8 mouse cellular contexts compared by ENCODE assay signal in the genomic region with DNA sequence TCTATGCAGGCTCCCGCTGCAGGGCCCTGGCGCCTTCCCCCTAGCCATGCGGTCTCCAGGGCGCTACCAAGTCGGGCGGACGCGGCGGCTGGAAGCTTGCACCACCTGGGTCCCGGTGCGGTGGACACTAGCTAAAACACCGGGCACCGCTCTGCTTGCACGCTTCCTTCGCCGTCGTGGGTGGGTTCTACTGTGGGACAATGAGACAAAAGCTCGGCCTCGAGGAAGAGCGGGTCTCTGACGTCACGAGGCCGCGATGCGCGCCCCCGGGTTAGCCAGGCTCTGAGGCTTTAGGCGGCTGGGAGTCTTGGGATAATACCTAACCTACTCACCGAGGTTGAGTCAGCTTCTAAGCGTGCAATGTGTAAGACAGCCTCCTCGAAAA. TPM values are rescaled to one million over a fixed set of nuclear protein-coding genes. Genes with fewer than 3 reads are reported as not detected.
DNase-seq lines count a peak whose midpoint lies in the region; ATAC-seq lines count a peak whose summit lies in the region.

No protein-coding gene starts in this region.

- no peaks in the 10 kb centered on the region for H3K36me3 ChIP-seq in embryonic facial prominence, embryonic 10.5 days (replicated peaks)
- no peaks in the 10 kb centered on the region for H3K36me3 ChIP-seq in heart, embryonic 15.5 days
- H3K36me3 ChIP-seq in liver, embryonic 15.5 days (replicated peaks), result 0 out of 2 replicates have a peak, but pooled peaks cover 3% of the 10 kb centered on the region
- no peaks in the 10 kb centered on the region for H3K36me3 ChIP-seq in neural tube, embryonic 12.5 days

- peaks cover 29% of the 10 kb centered on the region for H3K4me1 ChIP-seq in embryonic facial prominence, embryonic 10.5 days
- H3K4me1 ChIP-seq in heart, embryonic 15.5 days (replicated peaks), result peaks cover 11% of the 10 kb centered on the region
- H3K4me1 ChIP-seq in liver, embryonic 15.5 days (replicated peaks), result peaks cover 47% of the 10 kb centered on the region
- peaks cover 8% of the 10 kb centered on the region for H3K4me1 ChIP-seq in neural tube, embryonic 12.5 days

- H3K9me3 ChIP-seq in embryonic facial prominence, embryonic 10.5 days, result no peaks in the 10 kb centered on the region
- no peaks in the 10 kb centered on the region for H3K9me3 ChIP-seq in heart, embryonic 15.5 days (replicated peaks)
- H3K9me3 ChIP-seq in liver, embryonic 15.5 days (replicated peaks), result no peaks in the 10 kb centered on the region
- no peaks in the 10 kb centered on the region for H3K9me3 ChIP-seq in neural tube, embryonic 12.5 days

- peak overlapping the region; percentile 96 for H3K9ac ChIP-seq in heart, embryonic 15.5 days
- peak overlapping the region; percentile 96 for H3K9ac ChIP-seq in liver, embryonic 15.5 days
- peak overlapping the region; percentile 90 for H3K9ac ChIP-seq in neural tube, embryonic 12.5 days

- under 1% methylated on average over 31 of the region's 31 CpGs for WGBS in embryonic facial prominence, embryonic 10.5 days
- WGBS in heart, embryonic 15.5 days, result 1% methylated on average over 31 of the region's 31 CpGs
- WGBS in liver, embryonic 15.5 days (ENCODE audit: insufficient replicate concordance), result 1% methylated on average over 31 of the region's 31 CpGs
- under 1% methylated on average over 31 of the region's 31 CpGs for WGBS in neural tube, embryonic 12.5 days

- peak overlapping the region; percentile 86 for H3K4me2 ChIP-seq in heart, embryonic 15.5 days
- H3K4me2 ChIP-seq in liver, embryonic 15.5 days, result peak overlapping the region; percentile 89
- peak overlapping the region; percentile 90 for H3K4me2 ChIP-seq in neural tube, embryonic 12.5 days (replicated peaks)

- no peaks in the 10 kb centered on the region for H3K27me3 ChIP-seq in embryonic facial prominence, embryonic 10.5 days (replicated peaks; ENCODE audit: low read depth, poor library complexity, severe bottlenecking)
- no peaks in the 10 kb centered on the region for H3K27me3 ChIP-seq in heart, embryonic 15.5 days
- H3K27me3 ChIP-seq in liver, embryonic 15.5 days, result no peaks in the 10 kb centered on the region
- H3K27me3 ChIP-seq in neural tube, embryonic 12.5 days (replicated peaks), result no peaks in the 10 kb centered on the region

- DNase-seq in 3T3-L1 (ENCODE audit: low read depth, low spot score), result peak; percentile 83
- DNase-seq in adrenal gland, adult 18-20 months (ENCODE audit: low spot score in 2 of 2), result peak; percentile 64
- peak; percentile 88 for DNase-seq in embryonic facial prominence, embryonic 10.5 days (ENCODE audit: low spot score)
- DNase-seq in kidney, postnatal 4 days, result peak; percentile 79 to 86
- peak; percentile 66 to 74 for DNase-seq in thymus, adult 18-20 months

- ATAC-seq in heart, embryonic 15.5 days (replicated peaks; ENCODE audit: insufficient number of reproducible peaks, insufficient read depth, low FRiP score, low read depth), result peak; percentile 68
- peak; percentile 38 for ATAC-seq in liver, embryonic 15.5 days (ENCODE audit: insufficient read depth)
- ATAC-seq in neural tube, embryonic 12.5 days (ENCODE audit: low FRiP score, low read depth), result peak; percentile 89

- H3K27ac ChIP-seq in embryonic facial prominence, embryonic 10.5 days (replicated peaks), result peak overlapping the region; percentile 97
- H3K27ac ChIP-seq in heart, embryonic 15.5 days, result peak overlapping the region; percentile 99
- peak overlapping the region; percentile 96 for H3K27ac ChIP-seq in liver, embryonic 15.5 days (replicated peaks)
- H3K27ac ChIP-seq in neural tube, embryonic 12.5 days, result peak overlapping the region; percentile 96

- H3K4me3 ChIP-seq in embryonic facial prominence, embryonic 10.5 days, result peak overlapping the region; percentile 77
- H3K4me3 ChIP-seq in heart, embryonic 15.5 days, result peak overlapping the region; percentile 68
- H3K4me3 ChIP-seq in liver, embryonic 15.5 days (replicated peaks), result peak overlapping the region; percentile 98
- peak overlapping the region; percentile 88 for H3K4me3 ChIP-seq in neural tube, embryonic 12.5 days

RNA-seq across cellular contexts. Expression of a gene that starts 0.6 kb away (rescaled TPM):
- total RNA-seq in adrenal gland, adult 18-20 months (2021), result 10 to 100 TPM; 38.9 to 51.1 TPM
- 87.7 and 90.1 TPM in 2 replicates for polyA plus RNA-seq in embryonic facial prominence, embryonic 10.5 days (2016; fragmentation: Nextera tagmentation; extraction: Ambion mirVana)
- polyA plus RNA-seq in heart, embryonic 15.5 days (2015; fragmentation: Nextera tagmentation; extraction: Ambion mirVana), result 33.2 and 33.3 TPM in 2 replicates
- polyA plus RNA-seq in liver, embryonic 15.5 days (2015; fragmentation: Nextera tagmentation; extraction: Ambion mirVana), result 28.6 and 30.6 TPM in 2 replicates
- 53.1 and 68.2 TPM in 2 replicates for polyA plus RNA-seq in neural tube, embryonic 12.5 days (2016; fragmentation: Nextera tagmentation; extraction: Ambion mirVana)

RNA-seq across cellular contexts. Expression of a gene that starts 16.0 kb away (rescaled TPM):
- total RNA-seq in adrenal gland, adult 18-20 months (2021), result 1 to 10 TPM in 1 of 2 experiments, under 1 TPM in 1; 0.83 to 2.7 TPM
- 7.6 and 7.7 TPM in 2 replicates for polyA plus RNA-seq in embryonic facial prominence, embryonic 10.5 days (2016; fragmentation: Nextera tagmentation; extraction: Ambion mirVana)
- 2.1 and 2.7 TPM in 2 replicates for polyA plus RNA-seq in heart, embryonic 15.5 days (2015; fragmentation: Nextera tagmentation; extraction: Ambion mirVana)
- polyA plus RNA-seq in liver, embryonic 15.5 days (2015; fragmentation: Nextera tagmentation; extraction: Ambion mirVana), result 1.3 and 1.5 TPM in 2 replicates
- 2.6 and 3.4 TPM in 2 replicates for polyA plus RNA-seq in neural tube, embryonic 12.5 days (2016; fragmentation: Nextera tagmentation; extraction: Ambion mirVana)

RNA-seq across cellular contexts. Expression of a gene that starts 51.0 kb away (rescaled TPM):
- under 1 TPM; 0.70 to 0.83 TPM for total RNA-seq in adrenal gland, adult 18-20 months (2021)
- 61.4 and 62.6 TPM in 2 replicates for polyA plus RNA-seq in embryonic facial prominence, embryonic 10.5 days (2016; fragmentation: Nextera tagmentation; extraction: Ambion mirVana)
- 31.8 and 32.3 TPM in 2 replicates for polyA plus RNA-seq in heart, embryonic 15.5 days (2015; fragmentation: Nextera tagmentation; extraction: Ambion mirVana)
- 31.5 and 32.2 TPM in 2 replicates for polyA plus RNA-seq in liver, embryonic 15.5 days (2015; fragmentation: Nextera tagmentation; extraction: Ambion mirVana)
- 31.4 and 33.7 TPM in 2 replicates for polyA plus RNA-seq in neural tube, embryonic 12.5 days (2016; fragmentation: Nextera tagmentation; extraction: Ambion mirVana)

Comparison
In these comparisons a context has a peak if more than half of its experiments do, and no peak if none do; other contexts are left out.
1. Peak in every context shown above with its lines: DNase-seq, ATAC-seq, H3K4me3 ChIP-seq and H3K27ac ChIP-seq.
2. ATAC-seq: peak in every context shown above with its lines; median percentile 89 in neural tube, embryonic 12.5 days; 68 in heart, embryonic 15.5 days; 38 in liver, embryonic 15.5 days.